9 mouse cellular contexts compared by ENCODE assay signal in genomic region chr6:91489872-91490271, GRCm38 (mm10). TPM values are rescaled to one million over a fixed set of nuclear protein-coding genes. Genes with fewer than 3 reads are reported as not detected.
DNase-seq lines count a peak whose midpoint lies in the region; ATAC-seq and TF ChIP-seq lines count a peak whose summit lies in the region.
"Had no signal": no experiment of that assay in that cellular context is flagged by ENCODE, and none has a peak within 500 bp of the region (broad histone marks: within the 10 kb centered on the region; RNA-seq: fewer than 3 reads in every experiment).

No protein-coding gene starts in this region.

- no peak for ATAC-seq in stomach, postnatal 0 days (ENCODE audit: low FRiP score, low TSS enrichment)

- no peak overlapping the region for H3K4me3 ChIP-seq in heart, embryonic 10.5 days
- H3K4me3 ChIP-seq in stomach, postnatal 0 days (ENCODE audit: low read depth, low read length): no peak overlapping the region
- no peak overlapping the region for H3K4me3 ChIP-seq in kidney, adult 2 months (ENCODE audit: insufficient read depth, low read depth, low read length)

- H3K27me3 ChIP-seq in heart, embryonic 10.5 days (ENCODE audit: insufficient read depth, poor library complexity, severe bottlenecking): no peaks in the 10 kb centered on the region
- H3K27me3 ChIP-seq in stomach, postnatal 0 days (ENCODE audit: control insufficient read depth, insufficient read depth, low read length): no peaks in the 10 kb centered on the region
- H3K27me3 ChIP-seq in kidney, adult 2 months (replicated peaks; ENCODE audit: control insufficient read depth, insufficient read depth, low read length): no peaks in the 10 kb centered on the region

- no peak overlapping the region; the same call in 1 of the 2 replicates for H3K27ac ChIP-seq in heart, embryonic 10.5 days
- peak overlapping the region; percentile 61 for H3K27ac ChIP-seq in stomach, postnatal 0 days (replicated peaks)
- H3K27ac ChIP-seq in kidney, adult 2 months (ENCODE audit: insufficient read depth, low read depth, low read length): no peak overlapping the region

- no peak for TF ChIP-seq EP300 in stomach, postnatal 0 days (optimal IDR thresholded peaks at IDR 0.05)

- TF ChIP-seq CTCF in stomach, postnatal 0 days (IDR thresholded peaks at IDR 0.05; ENCODE audit: low read depth): no peak
- no peak for TF ChIP-seq CTCF in kidney, adult 2 months (conservative IDR thresholded peaks at IDR 0.05; ENCODE audit: insufficient read depth, insufficient read length, low read depth, low read length)

- peaks cover 83% of the 10 kb centered on the region for H3K36me3 ChIP-seq in heart, embryonic 10.5 days
- H3K36me3 ChIP-seq in stomach, postnatal 0 days (ENCODE audit: control insufficient read depth, insufficient read depth, low read length): peaks cover 27% of the 10 kb centered on the region
- peaks cover 2% of the 10 kb centered on the region for H3K36me3 ChIP-seq in kidney, adult 2 months (ENCODE audit: control insufficient read depth, insufficient read depth, low read length)

- no peaks in the 10 kb centered on the region for H3K9me3 ChIP-seq in heart, embryonic 10.5 days
- H3K9me3 ChIP-seq in stomach, postnatal 0 days (ENCODE audit: control insufficient read depth, low read length): no peaks in the 10 kb centered on the region

- H3K4me1 ChIP-seq in heart, embryonic 10.5 days: peaks cover 20% of the 10 kb centered on the region
- H3K4me1 ChIP-seq in stomach, postnatal 0 days (replicated peaks; ENCODE audit: control insufficient read depth, insufficient read depth): no peaks in the 10 kb centered on the region
- peaks cover 4% of the 10 kb centered on the region; the same call in 1 of the 2 replicates for H3K4me1 ChIP-seq in kidney, adult 2 months (ENCODE audit: control insufficient read depth, insufficient read depth, low read length)

- no peak overlapping the region for H3K9ac ChIP-seq in stomach, postnatal 0 days (ENCODE audit: low read length)

- no peak for TF ChIP-seq POLR2A in kidney, adult 2 months (IDR thresholded peaks at IDR 0.05; ENCODE audit: low read depth, low read length)

- peak; percentile 56 to 60 for DNase-seq in heart, adult 18-20 months
- no peak for DNase-seq in heart, embryonic 10.5 days (ENCODE audit: low spot score)
- peak; percentile 21 to 39 for DNase-seq in urinary bladder, postnatal 36 days (ENCODE audit: low spot score in 2 of 2)
- DNase-seq in urinary bladder, adult 2 months (ENCODE audit: low spot score): no peak
- peak; percentile 50 to 60 for DNase-seq in layer of hippocampus, postnatal 36 days
- DNase-seq in stomach, postnatal 0 days (ENCODE audit: low spot score): no peak
- DNase-seq in testis, postnatal 14 days (ENCODE audit: low spot score): no peak
- DNase-seq in kidney, adult 2 months: no peak
- DNase-seq: cerebellum, adult 9-11 months had no signal

- no peak overlapping the region for H3K4me2 ChIP-seq in stomach, postnatal 0 days (replicated peaks; ENCODE audit: low read depth)

- WGBS in heart, embryonic 10.5 days: 80% methylated on average over 10 of the region's 10 CpGs
- 77% methylated on average over 10 of the region's 10 CpGs for WGBS in stomach, postnatal 0 days
- WGBS in kidney, adult 2 months: 88% methylated on average over 10 of the region's 10 CpGs

RNA-seq across cellular contexts. Expression of gene Tmem43, which starts 16.4 kb away (rescaled TPM):
- 10 to 100 TPM; 24.5 to 25.7 TPM for total RNA-seq in heart, adult 18-20 months (2021)
- polyA plus RNA-seq in heart, embryonic 10.5 days (2016; fragmentation: Nextera tagmentation; extraction: Ambion mirVana): 36.7 and 41.6 TPM in 2 replicates
- polyA plus RNA-seq in urinary bladder, adult 2 months (2012; rRNA removed): 65.4 and 68.0 TPM in 2 replicates
- 10 to 100 TPM; 28.7 to 31.8 TPM for total RNA-seq in layer of hippocampus, postnatal 36 days (2021)
- polyA plus RNA-seq in stomach, postnatal 0 days (2015; fragmentation: Nextera tagmentation; extraction: Ambion mirVana): 72.0 and 72.6 TPM in 2 replicates
- 27.5 and 30.2 TPM in 2 replicates for polyA plus RNA-seq in kidney, adult 2 months (2012; rRNA removed)

RNA-seq across cellular contexts. Expression of gene Chchd4, which starts 16.5 kb away (rescaled TPM):
- 10 to 100 TPM; 17.8 to 18.9 TPM for total RNA-seq in heart, adult 18-20 months (2021)
- 40.7 and 42.5 TPM in 2 replicates for polyA plus RNA-seq in heart, embryonic 10.5 days (2016; fragmentation: Nextera tagmentation; extraction: Ambion mirVana)
- polyA plus RNA-seq in urinary bladder, adult 2 months (2012; rRNA removed): 6.7 and 7.6 TPM in 2 replicates
- total RNA-seq in layer of hippocampus, postnatal 36 days (2021): 10 to 100 TPM; 19.8 to 22.8 TPM
- polyA plus RNA-seq in stomach, postnatal 0 days (2015; fragmentation: Nextera tagmentation; extraction: Ambion mirVana): 14.7 TPM in 2 replicates
- 12.7 and 16.0 TPM in 2 replicates for polyA plus RNA-seq in kidney, adult 2 months (2012; rRNA removed)

RNA-seq across cellular contexts. Expression of gene Xpc, which starts 25.8 kb away (rescaled TPM):
- 10 to 100 TPM; 10.0 TPM for total RNA-seq in heart, adult 18-20 months (2021)
- polyA plus RNA-seq in heart, embryonic 10.5 days (2016; fragmentation: Nextera tagmentation; extraction: Ambion mirVana): 12.2 and 14.2 TPM in 2 replicates
- 17.6 and 19.0 TPM in 2 replicates for polyA plus RNA-seq in urinary bladder, adult 2 months (2012; rRNA removed)
- total RNA-seq in layer of hippocampus, postnatal 36 days (2021): 10 to 100 TPM; 12.5 to 14.5 TPM
- polyA plus RNA-seq in stomach, postnatal 0 days (2015; fragmentation: Nextera tagmentation; extraction: Ambion mirVana): 8.9 and 9.3 TPM in 2 replicates
- polyA plus RNA-seq in kidney, adult 2 months (2012; rRNA removed): 16.9 and 17.7 TPM in 2 replicates

RNA-seq across cellular contexts. Expression of gene Lsm3, which starts 25.9 kb away (rescaled TPM):
- total RNA-seq in heart, adult 18-20 months (2021): 10 to 100 TPM; 52.7 to 68.0 TPM
- polyA plus RNA-seq in heart, embryonic 10.5 days (2016; fragmentation: Nextera tagmentation; extraction: Ambion mirVana): 228 and 283 TPM in 2 replicates
- 53.6 and 67.6 TPM in 2 replicates for polyA plus RNA-seq in urinary bladder, adult 2 months (2012; rRNA removed)
- 10 to 100 TPM; 36.8 to 41.5 TPM for total RNA-seq in layer of hippocampus, postnatal 36 days (2021)
- 107 and 121 TPM in 2 replicates for polyA plus RNA-seq in stomach, postnatal 0 days (2015; fragmentation: Nextera tagmentation; extraction: Ambion mirVana)
- 23.8 and 25.5 TPM in 2 replicates for polyA plus RNA-seq in kidney, adult 2 months (2012; rRNA removed)

Comparison
In these comparisons a context has a peak if more than half of its experiments do, and no peak if none do; other contexts are left out.
1. DNase-seq: peak in heart, adult 18-20 months (2 of 2), urinary bladder, postnatal 36 days (2 of 2) and layer of hippocampus, postnatal 36 days (2 of 2); none in heart, embryonic 10.5 days (single experiment), urinary bladder, adult 2 months (single experiment), stomach, postnatal 0 days (single experiment), testis, postnatal 14 days (single experiment) and kidney, adult 2 months (single experiment).